Mouse (Mus musculus) forebrain, embryonic 11.5 days (tissue): ENCODE data around the gene Rapgef2. TPM values are rescaled to one million over a fixed set of nuclear protein-coding genes. Genes with fewer than 3 reads are reported as not detected.
A peak's percentile ranks its signal among the peaks of the same experiment; 100 is the strongest.

Experiments
- ATAC-seq: fragments of 200-750 bp; cut with Nextera tagmentation; replicated peaks from 2 replicates; pipeline ENCODE4 v1.8.0; 2017; ENCODE audit warnings: moderate TSS enrichment; ENCODE audit not compliant: low FRiP score
- DNase-seq: peaks from one replicate; pipeline ENCODE4 v3.0.0-alpha.2; 2017; ENCODE audit warnings: low spot score
- H3K27ac ChIP-seq: fragments of 300-500 bp; sonication (generic); 2 replicates; pipeline ENCODE4 v1.5.1; 2014; ENCODE audit warnings: low read depth, low read length
- H3K27me3 ChIP-seq: fragments of 300-500 bp; sonication (generic); 2 replicates; pipeline ENCODE4 v1.6.1; 2014; ENCODE audit warnings: mild to moderate bottlenecking, low read length, mixed read lengths; ENCODE audit not compliant: control insufficient read depth, insufficient read depth
- H3K36me3 ChIP-seq: fragments of 300-500 bp; sonication (generic); 2 replicates; pipeline ENCODE4 v1.6.1; 2014; ENCODE audit warnings: mild to moderate bottlenecking, low read length, moderate library complexity, mixed read lengths; ENCODE audit not compliant: control insufficient read depth, insufficient read depth
- H3K4me1 ChIP-seq: fragments of 300-500 bp; sonication (generic); replicated peaks from 2 replicates; pipeline ENCODE4 v1.6.1; 2014; ENCODE audit warnings: low read length, mixed read lengths; ENCODE audit not compliant: control insufficient read depth, insufficient read depth
- H3K4me2 ChIP-seq: fragments of 300-500 bp; sonication (generic); 2 replicates; pipeline ENCODE4 v1.6.1; 2014; ENCODE audit warnings: low read depth, mild to moderate bottlenecking, low read length, moderate library complexity, mixed read lengths; ENCODE audit not compliant: severe bottlenecking
- H3K4me3 ChIP-seq: fragments of 300-500 bp; sonication (generic); 2 replicates; pipeline ENCODE4 v1.5.1; 2014; ENCODE audit warnings: low read depth, low read length
- H3K9ac ChIP-seq: fragments of 300-500 bp; sonication (generic); 2 replicates; pipeline ENCODE4 v1.6.1; 2014; ENCODE audit warnings: low read length
- H3K9me3 ChIP-seq: fragments of 300-500 bp; sonication (generic); 2 replicates; pipeline ENCODE4 v1.6.1; 2016; ENCODE audit warnings: low read length, mixed read lengths; ENCODE audit not compliant: control insufficient read depth
- WGBS: fragments of 180-500 bp; shearing (Covaris S2); extraction: QIAGEN DNeasy Blood & Tissue Kit; methylation state at CpG from one replicate; pipeline ENCODE4 v1.1.7; 2014; 5-methylcytosine and 5-hydroxymethylcytosine counted together
- polyA plus RNA-seq: library from polyadenylated mRNA; unstranded; fragments of >200 nt; fragmentation: Nextera tagmentation; extraction: Ambion mirVana; gene quantifications from 2 replicates; pipeline ENCODE4 v1.2.1, GENCODE M21; 2014

The Rapgef2 gene
- polyA plus RNA-seq, 1 experiment from 2014 or later: 8.5 TPM

- no peak overlapping the region for H3K4me2 ChIP-seq
- WGBS: 75% methylated on average over 24 of the region's 24 CpGs
- H3K27me3 ChIP-seq: no peaks in the 10 kb centered on the region
- no peaks in the 10 kb centered on the region; the same call in 1 of the 2 replicates for H3K4me1 ChIP-seq
- H3K9ac ChIP-seq: no peak overlapping the region
- ATAC-seq (peak; percentile 53), DNase-seq (no peak)
- H3K9me3 ChIP-seq: no peaks in the 10 kb centered on the region
- no peak overlapping the region for H3K27ac ChIP-seq
- H3K4me3 ChIP-seq: no peak overlapping the region
- H3K36me3 ChIP-seq: no peaks in the 10 kb centered on the region
Measured at GRCm38 (mm10) chr3:79181248-79181991, 104.9 kb downstream of the Rapgef2 start.

GRCm38 (mm10) chr3:79180086-79180485 lies 106.2 kb downstream of the Rapgef2 start:
- H3K9me3 ChIP-seq: no peaks in the 10 kb centered on the region
- no peak overlapping the region for H3K27ac ChIP-seq
- no peak overlapping the region for H3K9ac ChIP-seq
- no peak for DNase-seq
- H3K4me3 ChIP-seq: no peak overlapping the region
- no peaks in the 10 kb centered on the region; the same call in 1 of the 2 replicates for H3K4me1 ChIP-seq
- H3K4me2 ChIP-seq: no peak overlapping the region
- H3K36me3 ChIP-seq: no peaks in the 10 kb centered on the region
- no peaks in the 10 kb centered on the region for H3K27me3 ChIP-seq
- no peak for ATAC-seq
- WGBS: 68% methylated on average over 8 of the region's 8 CpGs

GRCm38 (mm10) chr3:79179499-79180053 lies 106.7 kb downstream of the Rapgef2 start:
- ATAC-seq (0 out of 2 replicates have a peak, but pooled peaks have one; percentile 30), DNase-seq (no peak)
- H3K9me3 ChIP-seq: no peaks in the 10 kb centered on the region
- H3K27ac ChIP-seq: no peak overlapping the region
- H3K4me2 ChIP-seq: no peak overlapping the region
- no peaks in the 10 kb centered on the region for H3K27me3 ChIP-seq
- no peaks in the 10 kb centered on the region; the same call in 1 of the 2 replicates for H3K4me1 ChIP-seq
- no peaks in the 10 kb centered on the region for H3K36me3 ChIP-seq
- no peak overlapping the region for H3K4me3 ChIP-seq
- 90% methylated on average over 2 of the region's 2 CpGs for WGBS
- no peak overlapping the region for H3K9ac ChIP-seq

GRCm38 (mm10) chr3:79178708-79179107 lies 107.6 kb downstream of the Rapgef2 start:
- Histone ChIP-seq H3K27ac (no peak overlapping the region), H3K4me1 (no peaks in the 10 kb centered on the region; the same call in 1 of the 2 replicates), H3K9ac (no peak overlapping the region), H3K36me3 (no peaks in the 10 kb centered on the region), H3K4me3 (no peak overlapping the region), H3K4me2 (no peak overlapping the region), H3K27me3 (no peaks in the 10 kb centered on the region), H3K9me3 (no peaks in the 10 kb centered on the region)
- ATAC-seq (no peak), DNase-seq (no peak)
- 77% methylated on average over 3 of the region's 3 CpGs for WGBS

- Histone ChIP-seq H3K36me3 (no peaks in the 10 kb centered on the region), H3K9ac (no peak overlapping the region), H3K4me3 (no peak overlapping the region), H3K27me3 (no peaks in the 10 kb centered on the region), H3K9me3 (no peaks in the 10 kb centered on the region), H3K4me1 (no peaks in the 10 kb centered on the region; the same call in 1 of the 2 replicates), H3K4me2 (no peak overlapping the region), H3K27ac (no peak overlapping the region)
- 81% methylated on average over 6 of the region's 6 CpGs for WGBS
- ATAC-seq (no peak), DNase-seq (no peak)
Measured at GRCm38 (mm10) chr3:79178070-79178469, 108.2 kb downstream of the Rapgef2 start.

- no peak overlapping the region for H3K4me2 ChIP-seq
- H3K27me3 ChIP-seq: no peaks in the 10 kb centered on the region
- DNase-seq: no peak
- no peak overlapping the region for H3K27ac ChIP-seq
- ATAC-seq: no peak
- WGBS: 94% methylated on average over 8 of the region's 8 CpGs
- no peak overlapping the region for H3K4me3 ChIP-seq
- no peak overlapping the region for H3K9ac ChIP-seq
- H3K4me1 ChIP-seq: no peaks in the 10 kb centered on the region; the same call in 1 of the 2 replicates
- no peaks in the 10 kb centered on the region for H3K36me3 ChIP-seq
- H3K9me3 ChIP-seq: no peaks in the 10 kb centered on the region
Measured at GRCm38 (mm10) chr3:79177136-79177870, 109.0 kb downstream of the Rapgef2 start.

- no peak overlapping the region for H3K4me3 ChIP-seq
- no peaks in the 10 kb centered on the region for H3K36me3 ChIP-seq
- H3K9me3 ChIP-seq: no peaks in the 10 kb centered on the region
- 90% methylated on average over 6 of the region's 6 CpGs for WGBS
- H3K9ac ChIP-seq: no peak overlapping the region
- no peaks in the 10 kb centered on the region for H3K27me3 ChIP-seq
- DNase-seq: no peak
- ATAC-seq: no peak
- no peak overlapping the region for H3K4me2 ChIP-seq
- no peak overlapping the region for H3K27ac ChIP-seq
- no peaks in the 10 kb centered on the region for H3K4me1 ChIP-seq
Measured at GRCm38 (mm10) chr3:79174168-79174567, 112.1 kb downstream of the Rapgef2 start.

- 91% methylated on average over 5 of the region's 5 CpGs for WGBS
- Histone ChIP-seq H3K4me3 (no peak overlapping the region), H3K9ac (no peak overlapping the region), H3K4me2 (no peak overlapping the region), H3K9me3 (no peaks in the 10 kb centered on the region), H3K4me1 (no peaks in the 10 kb centered on the region), H3K27ac (no peak overlapping the region), H3K36me3 (no peaks in the 10 kb centered on the region), H3K27me3 (no peaks in the 10 kb centered on the region)
- ATAC-seq: no peak
- no peak for DNase-seq
Measured at GRCm38 (mm10) chr3:79173291-79173690, 113.0 kb downstream of the Rapgef2 start.
